ENCODE assay signal across 14 mouse cellular contexts in genomic region chr8:119281761-119282160, GRCm38 (mm10).
DNase-seq lines count a peak whose midpoint lies in the region; TF ChIP-seq lines count a peak whose summit lies in the region.
"Had no signal": no experiment of that assay in that cellular context is flagged by ENCODE, and none has a peak within 500 bp of the region (broad histone marks: within the 10 kb centered on the region; RNA-seq: fewer than 3 reads in every experiment).

No protein-coding gene starts in this region.

- H3K27ac ChIP-seq in cerebellum, adult 2 months (ENCODE audit: insufficient read depth, low read length): no peak overlapping the region
- H3K27ac ChIP-seq in kidney, adult 2 months (ENCODE audit: insufficient read depth, low read depth, low read length): no peak overlapping the region
- H3K27ac ChIP-seq: embryonic facial prominence, embryonic 12.5 days; liver, embryonic 15.5 days; midbrain, embryonic 15.5 days had no signal

- 10% methylated on average over 2 of the region's 2 CpGs for whole genome bisulfite sequencing in cerebellum, adult 2 months
- whole genome bisulfite sequencing in kidney, adult 2 months: 45% methylated on average over 2 of the region's 2 CpGs

- no peak for TF ChIP-seq CTCF in cerebellum, adult 2 months (IDR thresholded peaks at IDR 0.05; ENCODE audit: borderline replicate concordance, insufficient read depth, low read depth, low read length)
- TF ChIP-seq CTCF in kidney, adult 2 months (conservative IDR thresholded peaks at IDR 0.05; ENCODE audit: insufficient read depth, insufficient read length, low read depth, low read length): no peak

- no peaks in the 10 kb centered on the region for H3K36me3 ChIP-seq in kidney, adult 2 months (ENCODE audit: control insufficient read depth, insufficient read depth, low read length)
- H3K36me3 ChIP-seq: embryonic facial prominence, embryonic 12.5 days; liver, embryonic 15.5 days; midbrain, embryonic 15.5 days had no signal

- TF ChIP-seq POLR2A in cerebellum, adult 2 months (IDR thresholded peaks at IDR 0.05; ENCODE audit: borderline replicate concordance, insufficient read depth, low read length): no peak
- no peak for TF ChIP-seq POLR2A in kidney, adult 2 months (IDR thresholded peaks at IDR 0.05; ENCODE audit: low read depth, low read length)

- peaks cover 21% of the 10 kb centered on the region for H3K4me1 ChIP-seq in cerebellum, adult 2 months (ENCODE audit: control insufficient read depth, insufficient read depth, low read length)
- no peaks in the 10 kb centered on the region for H3K4me1 ChIP-seq in kidney, adult 2 months (ENCODE audit: control insufficient read depth, insufficient read depth, low read length)
- H3K4me1 ChIP-seq: embryonic facial prominence, embryonic 12.5 days; liver, embryonic 15.5 days; midbrain, embryonic 15.5 days had no signal

- H3K4me3 ChIP-seq in cerebellum, adult 2 months (replicated peaks; ENCODE audit: insufficient read depth, low read depth, low read length): no peak overlapping the region
- no peak overlapping the region for H3K4me3 ChIP-seq in kidney, adult 2 months (ENCODE audit: insufficient read depth, low read depth, low read length)
- H3K4me3 ChIP-seq: embryonic facial prominence, embryonic 12.5 days; liver, embryonic 15.5 days; midbrain, embryonic 15.5 days had no signal

- no peaks in the 10 kb centered on the region for H3K27me3 ChIP-seq in cerebellum, adult 2 months (ENCODE audit: control insufficient read depth, insufficient read depth, low read length)
- no peaks in the 10 kb centered on the region for H3K27me3 ChIP-seq in kidney, adult 2 months (replicated peaks; ENCODE audit: control insufficient read depth, insufficient read depth, low read length)
- H3K27me3 ChIP-seq: embryonic facial prominence, embryonic 12.5 days; liver, embryonic 15.5 days; midbrain, embryonic 15.5 days had no signal

- DNase-seq in cerebellum, adult 2 months: peak; percentile 29 to 50
- no peak for DNase-seq in cerebellum, adult 9-11 months
- peak; percentile 13 for DNase-seq in kidney, adult 2 months
- no peak for DNase-seq in kidney, adult 18-20 months
- peak; percentile 14 to 26 for DNase-seq in adrenal gland, postnatal 36 days
- DNase-seq in cerebellum, postnatal 10 days: peak; percentile 88 to 91
- no peak for DNase-seq in urinary bladder, postnatal 14 days (ENCODE audit: low spot score)
- DNase-seq: forebrain, postnatal 0 days; heart, adult 11 months; retina, postnatal 1 day; thymus, postnatal 4 days had no signal

Comparison
In these comparisons a context has a peak if more than half of its experiments do, and no peak if none do; other contexts are left out.
1. DNase-seq: peak in cerebellum, adult 2 months (2 of 2), kidney, adult 2 months (single experiment), adrenal gland, postnatal 36 days (2 of 2) and cerebellum, postnatal 10 days (2 of 2); none in cerebellum, adult 9-11 months (single experiment), kidney, adult 18-20 months (single experiment) and urinary bladder, postnatal 14 days (single experiment).